Mouse (Mus musculus): ENCODE measurements around the gene Psmd3.
"Not testable (repeated sequence)": the region's sequence is repeated elsewhere in the genome, so short reads cannot be mapped to it uniquely, and the experiment has no call there.

Gene Psmd3

GRCm38 (mm10) chr11:98681786-98682745, at the start of gene Psmd3:
Gene Psmd3, plus strand, starts transcription at chr11:98682554.
- peak; percentile 100 for DNase-seq (ENCODE audit: low read depth, low spot score)

- DNase-seq (ENCODE audit: low read depth, low spot score): peak; percentile 43
Measured at GRCm38 (mm10) chr11:98635312-98635970, 46.9 kb upstream of the Psmd3 start.

- no peak for DNase-seq (ENCODE audit: low read depth, low spot score)
Measured at GRCm38 (mm10) chr11:98637501-98637900, 44.9 kb upstream of the Psmd3 start.

- no peak for DNase-seq (ENCODE audit: low read depth, low spot score)
Measured at GRCm38 (mm10) chr11:98640091-98640490, 42.3 kb upstream of the Psmd3 start.

GRCm38 (mm10) chr11:98644757-98645156, 37.6 kb upstream of the Psmd3 start:
- DNase-seq (ENCODE audit: low read depth, low spot score): no peak

GRCm38 (mm10) chr11:98645946-98646345, 36.4 kb upstream of the Psmd3 start:
- DNase-seq (ENCODE audit: low read depth, low spot score): no peak

- no peak for DNase-seq (ENCODE audit: low read depth, low spot score)
Measured at GRCm38 (mm10) chr11:98646459-98646858, 35.9 kb upstream of the Psmd3 start, which contains the start of gene Gsdma2. Gene Gsdma2, plus strand, starts transcription at chr11:98646759.

- peak; percentile 72 for DNase-seq (ENCODE audit: low read depth, low spot score)
Measured at GRCm38 (mm10) chr11:98655076-98655475, 27.3 kb upstream of the Psmd3 start.

- DNase-seq (ENCODE audit: low read depth, low spot score): peak; percentile 78
Measured at GRCm38 (mm10) chr11:98660517-98660916, 21.8 kb upstream of the Psmd3 start.

- DNase-seq (ENCODE audit: low read depth, low spot score): no peak
Measured at GRCm38 (mm10) chr11:98664091-98664490, 18.3 kb upstream of the Psmd3 start, which contains the start of gene Gsdma. Gene Gsdma, plus strand, starts transcription at chr11:98664351.

- no peak for DNase-seq (ENCODE audit: low read depth, low spot score)
Measured at GRCm38 (mm10) chr11:98668984-98669383, 13.4 kb upstream of the Psmd3 start.

- no peak for DNase-seq (ENCODE audit: low read depth, low spot score)
Measured at GRCm38 (mm10) chr11:98671284-98671815, 11.0 kb upstream of the Psmd3 start.

- peak; percentile 47 for DNase-seq (ENCODE audit: low read depth, low spot score)
Measured at GRCm38 (mm10) chr11:98671857-98672256, 10.5 kb upstream of the Psmd3 start.

GRCm38 (mm10) chr11:98672482-98672881, 9.9 kb upstream of the Psmd3 start:
- DNase-seq (ENCODE audit: low read depth, low spot score): no peak

GRCm38 (mm10) chr11:98673136-98673535, 9.2 kb upstream of the Psmd3 start:
- peak; percentile 74 for DNase-seq (ENCODE audit: low read depth, low spot score)

- DNase-seq (ENCODE audit: low read depth, low spot score): no peak
Measured at GRCm38 (mm10) chr11:98675829-98676363, 6.5 kb upstream of the Psmd3 start.

- no peak for DNase-seq (ENCODE audit: low read depth, low spot score)
Measured at GRCm38 (mm10) chr11:98680023-98680422, 2.3 kb upstream of the Psmd3 start.

GRCm38 (mm10) chr11:98680595-98680994, 1.8 kb upstream of the Psmd3 start:
- DNase-seq (ENCODE audit: low read depth, low spot score): not testable (repeated sequence)

GRCm38 (mm10) chr11:98681186-98681585, 1.2 kb upstream of the Psmd3 start:
- DNase-seq (ENCODE audit: low read depth, low spot score): no peak

- peak; percentile 24 for DNase-seq (ENCODE audit: low read depth, low spot score)
Measured at GRCm38 (mm10) chr11:98682811-98683210, 457 bp downstream of the Psmd3 start.

- DNase-seq (ENCODE audit: low read depth, low spot score): no peak
Measured at GRCm38 (mm10) chr11:98685642-98686041, 3.3 kb downstream of the Psmd3 start.

- no peak for DNase-seq (ENCODE audit: low read depth, low spot score)
Measured at GRCm38 (mm10) chr11:98686976-98687375, 4.6 kb downstream of the Psmd3 start.

Measured in 3T3-L1 (cell line).